Mouse (Mus musculus): ENCODE data around the gene Cib2. TPM values are rescaled to one million over a fixed set of nuclear protein-coding genes. Genes with fewer than 3 reads are reported as not detected.

Cib2 gene
- polyA plus RNA-seq, 1 experiment from 2014 or later: 36.4 TPM

Other genes starting within 250 kb of the Cib2 start
- gene Dmxl2, start 58.6 kb downstream of the Cib2 start, polyA plus RNA-seq (2015; fragmentation: Nextera tagmentation; extraction: Ambion mirVana): 6.5 and 9.3 TPM in 2 replicates
- not detected in 2 replicates for gene Sh2d7, start 21.2 kb downstream of the Cib2 start, polyA plus RNA-seq (2015; fragmentation: Nextera tagmentation; extraction: Ambion mirVana)
- gene Idh3a, start 26.1 kb upstream of the Cib2 start, polyA plus RNA-seq (2015; fragmentation: Nextera tagmentation; extraction: Ambion mirVana): 103 and 110 TPM in 2 replicates
- 1.4 and 1.6 TPM in 2 replicates for gene Acsbg1, start 101.7 kb upstream of the Cib2 start, polyA plus RNA-seq (2015; fragmentation: Nextera tagmentation; extraction: Ambion mirVana)
- gene Dnaja4, start 138.7 kb upstream of the Cib2 start, polyA plus RNA-seq (2015; fragmentation: Nextera tagmentation; extraction: Ambion mirVana): 7.3 and 8.2 TPM in 2 replicates
- gene Wdr61, start 174.3 kb upstream of the Cib2 start, polyA plus RNA-seq (2015; fragmentation: Nextera tagmentation; extraction: Ambion mirVana): 156 and 167 TPM in 2 replicates
- 743 and 842 TPM in 2 replicates for gene Crabp1, start 204.5 kb upstream of the Cib2 start, polyA plus RNA-seq (2015; fragmentation: Nextera tagmentation; extraction: Ambion mirVana)